Mouse (Mus musculus): ENCODE data around the gene Secisbp2. TPM values are rescaled to one million over a fixed set of nuclear protein-coding genes. Genes with fewer than 3 reads are reported as not detected.
A peak's percentile ranks its signal among the peaks of the same experiment; 100 is the strongest.

Gene Secisbp2
- total RNA-seq (2012; rRNA removed), result 26.6 and 31.6 TPM in 2 replicates

DNA sequence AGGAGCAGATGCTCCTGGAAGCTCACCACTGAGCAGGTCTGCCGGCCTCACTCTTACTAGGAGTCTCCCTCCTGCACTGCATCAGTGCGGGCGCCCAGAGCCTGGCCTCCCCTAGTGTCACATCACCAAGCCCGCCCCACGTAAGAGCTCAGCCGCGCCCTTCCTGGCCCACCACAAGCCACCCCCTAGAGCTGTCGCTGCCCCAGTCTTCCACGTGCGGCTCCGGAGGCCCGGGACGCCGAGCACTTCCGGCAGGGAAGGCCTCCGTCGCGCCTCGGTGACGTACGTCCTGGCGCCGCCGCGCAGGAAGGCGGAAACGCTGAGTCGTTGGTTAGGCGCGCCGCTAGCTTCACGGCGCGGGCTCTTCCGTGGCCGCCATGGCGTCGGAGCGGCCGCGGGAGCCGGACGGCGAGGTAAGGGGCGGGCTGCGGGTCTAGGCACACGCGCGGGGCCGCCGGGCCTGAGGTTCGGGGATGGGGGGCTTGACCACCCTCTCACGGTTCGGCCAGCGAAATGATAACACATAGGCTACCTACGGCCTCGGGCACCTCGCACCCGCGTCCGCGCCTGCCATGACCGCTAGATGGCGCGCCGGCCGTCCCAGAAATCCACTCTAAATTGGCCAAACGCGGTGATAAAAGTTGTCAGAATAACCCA, at the start of gene Secisbp2:
Gene Secisbp2, plus strand, starts transcription at position 290 of the 657 bp plus-strand sequence.
- DNase-seq (ENCODE audit: low read depth, low spot score), result peak; percentile 83
- Histone ChIP-seq H3K27ac (ENCODE audit: insufficient read depth, low read depth, low read length, poor library complexity, severe bottlenecking) (peak within 1 kb of the TSS; percentile 92), H3K9me3 (ENCODE audit: control insufficient read depth, insufficient read depth, low read depth, low read length) (no peaks in the 10 kb centered on the region), H3K36me3 (ENCODE audit: control insufficient read depth, insufficient read depth, low read length, poor library complexity, severe bottlenecking) (peaks cover 30% of the 10 kb centered on the region), H3K4me1 (ENCODE audit: control insufficient read depth in 2 of 2, insufficient read depth in 2 of 2, low read length in 2 of 2, poor library complexity in 1 of 2) (peaks cover 3 to 6% of the 10 kb centered on the region in 2 experiments), H3K4me3 (ENCODE audit: insufficient read depth in 1 of 2, low read depth in 1 of 2, low read length in 2 of 2, poor library complexity in 1 of 2, severe bottlenecking in 1 of 2) (peak within 1 kb of the TSS; percentile 82 to 90), H3K9ac (ENCODE audit: insufficient read depth, low read depth, low read length, poor library complexity, severe bottlenecking) (peak within 1 kb of the TSS; percentile 96)
- in situ Hi-C loops (cut with MboI; ENCODE audit: low sequenced_read_pairs in 2 of 2, unreplicated experiment in 2 of 2), result no loop called here
- TF ChIP-seq MAFK (IDR thresholded peaks at IDR 0.05; ENCODE audit: insufficient read depth, low read depth, low read length), result peak; percentile 73
- no peak for TF ChIP-seq ZC3H11A (IDR thresholded peaks at IDR 0.05; ENCODE audit: borderline replicate concordance, low read depth, low read length)
- TF ChIP-seq HCFC1 (IDR thresholded peaks at IDR 0.05; ENCODE audit: borderline replicate concordance, insufficient read depth, low read length), result peak; percentile 81
- TF ChIP-seq CHD2 (IDR thresholded peaks at IDR 0.05; ENCODE audit: low read depth, low read length), result no peak

DNA sequence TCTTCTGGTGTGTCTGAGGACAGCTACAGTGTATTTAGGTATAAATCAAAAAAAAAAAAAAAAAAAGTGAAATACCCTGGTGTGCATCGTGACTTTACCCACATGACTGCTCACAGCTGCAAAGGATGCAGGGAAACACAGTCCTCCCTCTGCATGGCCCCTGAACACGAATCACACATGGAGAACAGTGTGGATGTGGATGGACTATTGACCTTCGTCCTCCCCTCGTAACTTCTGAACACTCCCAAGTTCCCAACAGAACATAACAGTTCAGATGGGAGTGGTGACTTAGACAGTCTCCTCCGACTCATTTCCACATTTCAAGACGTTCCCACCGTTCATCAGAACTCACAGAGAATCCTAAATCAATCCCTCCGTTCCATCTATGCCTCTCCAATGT, 48.7 kb upstream of the Secisbp2 start:
- no peak overlapping the region for H3K4me3 ChIP-seq (ENCODE audit: insufficient read depth in 1 of 2, low read depth in 1 of 2, low read length in 2 of 2, poor library complexity in 1 of 2, severe bottlenecking in 1 of 2)
- TF ChIP-seq MAFK (IDR thresholded peaks at IDR 0.05; ENCODE audit: insufficient read depth, low read depth, low read length) (no peak), ZNF384 (IDR thresholded peaks at IDR 0.05; ENCODE audit: low read depth, low read length) (no peak), CHD2 (IDR thresholded peaks at IDR 0.05; ENCODE audit: low read depth, low read length) (no peak), ZC3H11A (IDR thresholded peaks at IDR 0.05; ENCODE audit: borderline replicate concordance, low read depth, low read length) (no peak), HCFC1 (IDR thresholded peaks at IDR 0.05; ENCODE audit: borderline replicate concordance, insufficient read depth, low read length) (no peak)
- in situ Hi-C loops (cut with MboI; ENCODE audit: low sequenced_read_pairs in 2 of 2, unreplicated experiment in 2 of 2), result loop anchor here in 1 of 2 experiments (25.0 kb wide), 1 partner anchor 640 kb away; no protein-coding TSS in a partner anchor
- peaks cover 4 to 7% of the 10 kb centered on the region in 2 experiments; a peak in 3 of 4 replicates for H3K4me1 ChIP-seq (ENCODE audit: control insufficient read depth in 2 of 2, insufficient read depth in 2 of 2, low read length in 2 of 2, poor library complexity in 1 of 2)
- H3K36me3 ChIP-seq (ENCODE audit: control insufficient read depth, insufficient read depth, low read length, poor library complexity, severe bottlenecking), result no peaks in the 10 kb centered on the region
- no peak overlapping the region for H3K27ac ChIP-seq (ENCODE audit: insufficient read depth, low read depth, low read length, poor library complexity, severe bottlenecking)
- DNase-seq (ENCODE audit: low read depth, low spot score), result no peak
- no peak overlapping the region for H3K9ac ChIP-seq (ENCODE audit: insufficient read depth, low read depth, low read length, poor library complexity, severe bottlenecking)
- no peaks in the 10 kb centered on the region for H3K9me3 ChIP-seq (ENCODE audit: control insufficient read depth, insufficient read depth, low read depth, low read length)

DNA sequence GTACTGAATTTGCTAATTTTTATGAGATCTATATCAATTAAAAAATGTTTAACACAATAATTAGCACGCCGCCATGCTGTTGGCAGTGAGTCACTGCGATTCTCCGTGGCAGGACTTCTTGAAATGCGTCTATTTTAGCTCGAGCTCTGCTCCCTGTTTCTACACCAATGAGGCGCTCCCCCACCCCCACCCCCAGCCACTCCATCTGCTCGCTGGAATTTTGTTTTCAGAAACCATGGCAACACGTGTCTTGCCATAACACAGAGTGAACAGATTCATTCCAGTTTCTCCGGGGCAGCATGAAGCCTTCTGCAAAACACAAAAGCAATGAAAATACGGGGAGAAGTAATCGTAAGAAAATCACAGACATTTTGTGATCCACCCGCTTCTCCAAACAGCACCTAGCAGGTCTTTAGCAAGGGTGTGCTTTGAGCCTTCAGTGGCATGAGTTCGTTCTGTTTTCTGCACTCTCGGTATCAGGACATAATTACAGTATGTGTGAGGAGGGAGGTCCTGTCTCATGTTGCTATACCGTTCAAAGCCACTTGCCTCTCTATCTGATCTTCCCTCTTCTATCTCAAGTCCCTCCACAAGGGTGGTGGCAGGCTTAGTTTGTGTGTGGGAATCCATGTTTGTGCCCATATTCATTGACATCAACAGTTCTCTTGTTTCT, 48.1 kb upstream of the Secisbp2 start:
- in situ Hi-C loops (cut with MboI; ENCODE audit: low sequenced_read_pairs in 2 of 2, unreplicated experiment in 2 of 2), result loop anchor here in 1 of 2 experiments (25.0 kb wide), 1 partner anchor 641 kb away; no protein-coding TSS in a partner anchor
- Histone ChIP-seq H3K9me3 (ENCODE audit: control insufficient read depth, insufficient read depth, low read depth, low read length) (no peaks in the 10 kb centered on the region), H3K4me3 (ENCODE audit: insufficient read depth in 1 of 2, low read depth in 1 of 2, low read length in 2 of 2, poor library complexity in 1 of 2, severe bottlenecking in 1 of 2) (no peak overlapping the region), H3K27ac (ENCODE audit: insufficient read depth, low read depth, low read length, poor library complexity, severe bottlenecking) (no peak overlapping the region), H3K9ac (ENCODE audit: insufficient read depth, low read depth, low read length, poor library complexity, severe bottlenecking) (no peak overlapping the region), H3K4me1 (ENCODE audit: control insufficient read depth in 2 of 2, insufficient read depth in 2 of 2, low read length in 2 of 2, poor library complexity in 1 of 2) (peaks cover 7 to 8% of the 10 kb centered on the region in 2 experiments; a peak in 3 of 4 replicates), H3K36me3 (ENCODE audit: control insufficient read depth, insufficient read depth, low read length, poor library complexity, severe bottlenecking) (no peaks in the 10 kb centered on the region)
- TF ChIP-seq MAFK (IDR thresholded peaks at IDR 0.05; ENCODE audit: insufficient read depth, low read depth, low read length), result no peak
- TF ChIP-seq ZNF384 (IDR thresholded peaks at IDR 0.05; ENCODE audit: low read depth, low read length), result no peak
- TF ChIP-seq HCFC1 (IDR thresholded peaks at IDR 0.05; ENCODE audit: borderline replicate concordance, insufficient read depth, low read length), result no peak
- no peak for TF ChIP-seq ZC3H11A (IDR thresholded peaks at IDR 0.05; ENCODE audit: borderline replicate concordance, low read depth, low read length)
- TF ChIP-seq CHD2 (IDR thresholded peaks at IDR 0.05; ENCODE audit: low read depth, low read length), result no peak
- no peak for DNase-seq (ENCODE audit: low read depth, low spot score)

- no peak for DNase-seq (ENCODE audit: low read depth, low spot score)
- no peak for TF ChIP-seq ZC3H11A (IDR thresholded peaks at IDR 0.05; ENCODE audit: borderline replicate concordance, low read depth, low read length)
- no peak for TF ChIP-seq HCFC1 (IDR thresholded peaks at IDR 0.05; ENCODE audit: borderline replicate concordance, insufficient read depth, low read length)
- no peak for TF ChIP-seq ZNF384 (IDR thresholded peaks at IDR 0.05; ENCODE audit: low read depth, low read length)
- no peak for TF ChIP-seq CHD2 (IDR thresholded peaks at IDR 0.05; ENCODE audit: low read depth, low read length)
- TF ChIP-seq MAFK (IDR thresholded peaks at IDR 0.05; ENCODE audit: insufficient read depth, low read depth, low read length), result no peak
- H3K9me3 ChIP-seq (ENCODE audit: control insufficient read depth, insufficient read depth, low read depth, low read length), result no peaks in the 10 kb centered on the region
- H3K4me1 ChIP-seq (ENCODE audit: control insufficient read depth in 2 of 2, insufficient read depth in 2 of 2, low read length in 2 of 2, poor library complexity in 1 of 2), result peaks cover 7 to 8% of the 10 kb centered on the region in 2 experiments; a peak in 3 of 4 replicates
- H3K9ac ChIP-seq (ENCODE audit: insufficient read depth, low read depth, low read length, poor library complexity, severe bottlenecking), result no peak overlapping the region
- H3K36me3 ChIP-seq (ENCODE audit: control insufficient read depth, insufficient read depth, low read length, poor library complexity, severe bottlenecking), result no peaks in the 10 kb centered on the region
- H3K4me3 ChIP-seq (ENCODE audit: insufficient read depth in 1 of 2, low read depth in 1 of 2, low read length in 2 of 2, poor library complexity in 1 of 2, severe bottlenecking in 1 of 2), result no peak overlapping the region
- H3K27ac ChIP-seq (ENCODE audit: insufficient read depth, low read depth, low read length, poor library complexity, severe bottlenecking), result no peak overlapping the region
- in situ Hi-C loops (cut with MboI; ENCODE audit: low sequenced_read_pairs in 2 of 2, unreplicated experiment in 2 of 2), result loop anchor here in 1 of 2 experiments (25.0 kb wide), 1 partner anchor 642 kb away; no protein-coding TSS in a partner anchor
These were observed 47.6 kb upstream of the Secisbp2 start for GRCm38 (mm10) chr13:51603894-51604244.

Measured in ES-E14 (cell line).